Mouse (Mus musculus) spleen, postnatal 14 days (tissue): ENCODE results near the gene Wipi2.

Experiments used
- DNase-seq, 2 experiments: peaks; one replicate each; pipeline ENCODE4 v3.0.0; 2021 to 2022; ENCODE audit warnings: low spot score in 2 of 2

Gene Wipi2

DNA sequence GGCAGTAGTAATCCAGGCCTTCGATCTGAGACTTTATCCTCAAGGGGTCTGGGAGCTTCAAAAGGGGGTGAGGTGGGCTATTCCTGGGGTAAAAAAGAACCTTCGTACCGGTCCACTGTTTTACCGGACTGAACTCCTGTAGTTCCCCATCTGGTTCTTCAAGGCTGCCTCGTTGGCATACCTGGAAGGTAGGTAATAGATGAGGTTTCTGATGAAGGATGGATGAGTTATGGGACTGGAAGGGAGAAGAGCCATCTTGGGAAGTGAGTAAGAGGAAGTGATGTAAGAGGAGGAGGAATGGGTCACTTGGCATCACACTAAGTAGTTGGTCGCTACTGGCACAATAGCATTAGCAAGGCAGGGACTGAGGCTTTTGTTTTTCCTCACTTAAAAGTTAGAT lies 2.7 kb downstream of the Wipi2 start:
- no peak for DNase-seq

DNA sequence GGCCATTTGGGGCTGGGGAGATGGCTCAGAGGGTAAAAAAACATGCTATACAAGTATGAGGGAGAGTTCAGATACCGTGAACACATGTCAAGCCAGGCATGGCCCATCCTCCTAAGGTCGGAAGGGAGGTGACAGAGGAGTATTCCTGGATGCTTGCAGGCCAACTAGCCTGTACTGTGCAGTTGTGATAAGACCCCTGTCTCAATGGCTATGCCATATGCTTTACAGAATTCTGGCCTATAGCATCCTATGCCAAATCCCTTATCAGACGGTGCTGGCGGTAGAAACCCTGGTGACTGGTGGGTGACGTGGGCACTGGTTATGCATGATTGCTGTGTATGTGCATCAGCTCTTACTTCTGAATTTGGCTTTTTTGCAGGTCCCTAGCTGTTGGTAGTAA lies 10.3 kb downstream of the Wipi2 start:
- no peak for DNase-seq

GRCm38 (mm10) chr5:142640088-142640487 lies 12.6 kb downstream of the Wipi2 start:
- DNase-seq = no peak

DNA sequence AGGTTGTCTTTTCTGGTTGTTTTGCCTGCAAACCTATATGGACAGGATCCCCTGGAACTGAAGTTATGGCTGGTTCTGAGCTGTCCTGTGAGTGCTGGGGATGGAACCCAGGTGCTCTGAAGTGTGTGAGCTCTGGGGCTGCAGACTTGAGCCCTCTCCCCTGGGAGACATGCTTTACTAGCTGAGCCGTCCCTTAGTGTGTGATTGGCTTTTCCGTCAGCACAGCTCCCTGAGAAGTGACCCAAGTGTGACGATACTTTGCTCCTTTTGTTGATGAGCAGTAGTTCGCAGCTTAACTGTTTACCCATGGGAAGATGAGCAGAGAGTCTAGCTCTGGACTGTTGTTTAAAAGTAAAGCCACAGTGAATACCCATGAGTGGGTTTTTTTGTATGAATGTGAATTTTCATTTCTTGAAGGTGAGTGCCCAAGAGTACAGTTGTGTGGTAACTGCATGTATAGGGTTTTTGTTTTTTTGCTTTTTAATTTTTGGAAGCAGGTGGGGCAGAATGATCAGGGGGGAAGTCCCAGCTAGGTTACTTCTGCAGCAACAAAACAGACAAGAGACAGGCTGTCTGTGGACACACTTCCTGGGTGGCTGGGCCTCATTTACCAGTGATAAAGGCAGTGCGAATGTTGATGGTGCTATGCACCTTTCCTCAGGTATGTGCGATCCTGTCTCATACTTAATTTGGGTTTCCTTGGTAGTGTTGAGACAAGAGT lies 14.0 kb downstream of the Wipi2 start:
- no peak for DNase-seq

- no peak for DNase-seq
These were observed 20.7 kb downstream of the Wipi2 start for GRCm38 (mm10) chr5:142648162-142648561.

DNA sequence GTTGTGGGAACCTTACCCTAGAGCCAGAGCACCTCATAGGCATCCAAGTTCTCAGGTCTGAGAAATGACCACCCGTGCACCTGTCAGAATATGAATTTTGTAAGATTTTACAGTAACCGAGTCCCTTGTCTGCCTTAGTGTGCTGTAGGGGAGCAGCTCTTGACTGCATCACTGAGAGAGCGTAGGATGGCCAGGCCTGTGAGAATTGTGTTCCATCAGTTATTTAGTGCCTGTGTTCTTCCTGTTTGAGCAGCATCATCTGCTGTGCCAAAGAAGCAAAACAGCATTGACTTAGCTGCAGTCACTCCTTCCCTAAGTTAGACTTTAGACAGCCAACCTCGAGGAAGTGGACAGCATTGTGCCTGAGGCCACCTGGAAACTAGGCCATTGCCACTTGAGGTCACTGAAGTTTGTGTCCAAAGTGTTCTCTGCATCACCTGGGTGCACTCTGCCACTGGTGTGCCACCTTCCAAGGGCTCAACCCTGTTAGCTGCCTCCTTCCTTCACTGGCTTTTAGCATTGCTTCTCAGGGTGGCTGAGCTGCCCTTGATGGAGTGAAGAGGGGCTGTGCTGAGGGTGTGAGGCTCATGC lies 22.1 kb downstream of the Wipi2 start:
- DNase-seq = no peak

DNA sequence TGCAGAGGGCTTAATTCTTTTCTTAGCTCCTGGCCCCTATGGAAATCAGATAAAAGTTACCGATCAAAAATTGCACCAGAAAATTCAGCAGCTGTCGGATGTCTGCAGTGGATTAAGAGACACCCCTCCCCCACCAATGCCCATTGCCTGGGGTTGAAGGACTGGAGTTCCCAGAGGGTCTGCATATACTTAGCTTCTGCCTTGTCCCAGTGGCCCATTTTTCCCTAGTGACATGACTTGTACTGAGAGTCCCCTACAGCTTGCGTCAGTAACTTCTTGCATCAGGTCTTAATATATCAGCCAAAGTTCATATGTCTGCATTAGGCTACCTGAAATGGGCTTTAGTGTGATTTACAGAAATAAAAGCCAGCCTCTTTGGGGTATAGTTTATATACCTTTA lies 22.9 kb downstream of the Wipi2 start:
- no peak for DNase-seq

GRCm38 (mm10) chr5:142650794-142651497 lies 23.4 kb downstream of the Wipi2 start:
- DNase-seq = no peak

DNA sequence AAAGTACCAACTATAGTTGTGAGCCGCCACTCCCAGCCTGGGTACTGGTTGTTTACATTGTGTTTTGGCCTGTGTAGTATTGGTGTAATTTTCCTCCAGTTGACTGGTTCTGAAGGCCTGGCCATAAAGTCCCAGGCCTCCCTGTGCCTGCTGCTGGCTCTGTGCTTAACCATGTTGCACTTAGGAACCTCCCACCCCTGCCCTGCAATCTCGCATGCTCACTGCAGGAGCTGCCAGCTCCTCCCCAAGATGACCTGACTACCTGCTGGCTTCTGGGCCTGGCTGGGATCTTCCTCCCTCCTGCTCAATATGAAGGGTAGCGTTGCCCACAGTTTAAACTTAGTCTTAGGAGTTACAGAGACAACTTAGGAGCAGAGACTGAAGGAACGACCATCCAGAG lies 24.8 kb downstream of the Wipi2 start:
- no peak for DNase-seq

- no peak for DNase-seq
These were observed 33.3 kb downstream of the Wipi2 start for GRCm38 (mm10) chr5:142660656-142661434.

DNA sequence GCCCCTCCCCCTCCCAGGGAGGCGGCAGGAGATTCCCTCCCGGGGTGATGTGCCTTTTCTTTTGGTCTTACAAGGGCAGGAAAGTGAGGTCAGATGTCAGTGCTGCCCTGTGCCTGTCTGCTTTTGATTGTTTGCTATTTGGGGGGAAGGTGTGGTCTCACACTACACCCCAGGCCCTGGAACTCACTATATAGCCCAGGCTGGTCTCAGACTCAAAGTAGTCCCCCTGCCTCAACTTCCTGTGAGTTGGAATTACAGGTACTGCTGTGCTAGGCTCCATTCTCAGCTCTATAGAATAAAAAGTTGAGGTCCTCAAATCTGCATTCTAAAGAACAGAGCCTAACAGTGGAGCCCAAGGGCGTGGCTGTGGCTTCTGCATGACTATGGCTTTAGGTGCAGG lies 40.4 kb downstream of the Wipi2 start:
- no peak for DNase-seq

GRCm38 (mm10) chr5:142668556-142669263 lies 41.2 kb downstream of the Wipi2 start:
- DNase-seq = no peak

- no peak for DNase-seq
These were observed 42.2 kb downstream of the Wipi2 start for GRCm38 (mm10) chr5:142669726-142670125.

DNA sequence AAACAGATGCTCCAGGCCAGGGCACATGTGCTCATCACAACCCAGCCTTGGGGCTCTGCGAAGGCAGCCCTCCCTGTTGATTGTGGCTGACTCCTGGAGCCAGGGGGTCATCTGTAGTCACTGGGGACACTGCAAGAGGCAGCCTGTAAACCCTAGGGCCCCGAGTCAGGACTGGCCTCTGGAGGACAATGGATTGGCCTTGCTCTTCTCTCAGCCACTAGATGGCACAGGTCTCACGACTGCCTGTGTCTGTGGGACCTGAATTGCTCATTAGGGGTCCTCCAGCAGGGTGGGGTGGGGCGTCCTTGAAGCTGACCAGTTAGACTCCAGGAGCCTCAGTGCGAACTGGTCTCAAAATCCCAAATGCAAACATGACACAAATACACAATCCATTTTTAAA lies 45.6 kb downstream of the Wipi2 start:
- DNase-seq = no peak

GRCm38 (mm10) chr5:142678141-142678571 lies 50.7 kb downstream of the Wipi2 start:
- no peak for DNase-seq

DNA sequence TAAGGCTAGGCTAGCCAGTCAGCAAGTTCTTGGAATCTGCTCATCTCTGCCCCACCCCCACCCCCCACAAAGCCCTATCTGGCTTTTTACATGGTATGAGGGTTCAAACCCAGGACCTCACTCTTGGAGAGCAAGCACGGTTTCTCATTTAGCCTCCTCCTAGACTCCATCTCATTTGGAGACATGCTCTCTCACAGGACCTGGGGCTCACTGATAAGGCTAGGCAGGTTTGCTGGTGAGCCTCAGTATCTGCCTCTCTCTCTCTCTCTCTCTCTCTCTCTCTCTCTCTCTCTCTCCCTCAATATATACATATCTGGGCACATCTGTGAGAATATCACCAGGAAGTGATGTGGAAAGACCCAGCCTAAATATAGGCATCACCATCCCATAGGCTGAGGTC lies 51.6 kb downstream of the Wipi2 start:
- no peak for DNase-seq

DNA sequence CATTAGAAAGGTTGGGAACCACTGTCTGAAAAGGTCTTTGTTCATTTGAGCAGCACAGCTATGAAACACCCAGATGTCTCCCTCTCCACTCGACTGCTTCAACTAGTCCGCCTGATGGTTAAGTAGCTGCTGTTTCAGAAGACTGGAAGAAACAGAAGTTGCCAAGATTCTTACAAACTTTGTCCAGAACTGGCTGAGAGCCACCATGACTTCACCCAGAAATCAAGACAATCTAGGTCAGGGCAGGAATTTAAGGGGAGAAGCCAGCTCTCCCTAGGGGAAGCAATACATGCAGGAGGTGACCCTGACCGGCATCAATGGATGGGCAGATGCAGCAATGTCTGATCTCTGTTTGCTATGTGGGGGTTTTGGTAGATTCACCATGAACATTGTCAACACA lies 54.4 kb downstream of the Wipi2 start:
- no peak for DNase-seq

GRCm38 (mm10) chr5:142682529-142682928 lies 55.0 kb downstream of the Wipi2 start:
- DNase-seq = no peak

- DNase-seq = no peak
These were observed 61.4 kb downstream of the Wipi2 start for GRCm38 (mm10) chr5:142688866-142689265.

DNA sequence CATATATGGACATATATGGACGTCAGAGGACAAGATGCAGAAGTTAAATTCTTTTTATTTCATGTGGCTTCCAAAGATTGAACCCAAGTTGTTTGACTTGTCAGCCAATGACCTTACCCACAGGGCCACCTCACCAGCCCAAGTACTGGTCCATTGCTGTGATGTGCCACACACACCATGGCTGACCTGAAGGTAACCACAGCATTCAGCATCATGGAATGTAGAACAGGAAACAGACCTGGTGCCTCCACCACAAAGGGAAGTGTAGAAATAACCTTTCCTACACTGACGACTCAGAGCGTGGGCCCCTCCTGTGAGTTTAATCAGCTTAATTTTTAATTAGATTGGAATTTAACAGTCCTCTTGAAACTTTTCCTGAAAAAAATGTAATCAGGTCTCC lies 62.8 kb downstream of the Wipi2 start:
- no peak for DNase-seq

DNA sequence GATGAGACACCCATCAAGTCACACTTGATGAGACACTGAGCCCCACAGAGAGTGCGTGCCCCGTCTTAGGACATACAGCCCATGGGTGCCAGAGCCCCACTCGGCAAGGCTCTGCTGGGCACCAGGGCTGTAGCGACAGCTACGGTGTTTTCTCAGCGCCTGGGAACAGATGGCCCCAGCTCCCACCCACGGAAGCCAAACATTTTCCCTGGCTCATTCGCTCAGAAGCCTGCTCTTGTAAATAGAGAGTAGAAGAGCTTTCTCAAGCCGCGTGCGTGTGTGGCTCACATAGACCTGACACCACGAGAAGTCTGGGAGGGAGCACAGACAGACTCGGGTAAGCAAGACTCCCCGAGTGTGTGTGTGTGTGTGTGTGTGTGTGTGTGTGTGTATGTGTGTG lies 64.8 kb downstream of the Wipi2 start, which contains the start of gene Slc29a4:
TSS of gene Slc29a4 (plus strand) at position 265 of the 400 bp plus-strand sequence.
- DNase-seq = no peak
